Comparison of ENCODE assay signal across 8 mouse cellular contexts in genomic region chr5:34915801-34916200, GRCm38 (mm10). TPM values are rescaled to one million over a fixed set of nuclear protein-coding genes. Genes with fewer than 3 reads are reported as not detected.
DNase-seq lines count a peak whose midpoint lies in the region; ATAC-seq lines count a peak whose summit lies in the region.

No protein-coding gene starts in this region.

- H3K36me3 ChIP-seq in kidney, embryonic 15.5 days, result 0 out of 2 replicates have a peak, but pooled peaks cover 3% of the 10 kb centered on the region
- H3K36me3 ChIP-seq in intestine, embryonic 15.5 days, result no peaks in the 10 kb centered on the region
- peaks cover 2% of the 10 kb centered on the region for H3K36me3 ChIP-seq in midbrain, embryonic 12.5 days

- WGBS in kidney, embryonic 15.5 days, result 12% methylated on average over 1 of the region's 1 CpGs
- WGBS in intestine, embryonic 15.5 days, result 13% methylated on average over 1 of the region's 1 CpGs
- WGBS in midbrain, embryonic 12.5 days, result 11% methylated on average over 1 of the region's 1 CpGs

- H3K9ac ChIP-seq in kidney, embryonic 15.5 days, result no peak overlapping the region
- no peak overlapping the region for H3K9ac ChIP-seq in intestine, embryonic 15.5 days
- H3K9ac ChIP-seq in midbrain, embryonic 12.5 days (replicated peaks), result no peak overlapping the region

- no peaks in the 10 kb centered on the region for H3K27me3 ChIP-seq in kidney, embryonic 15.5 days
- no peaks in the 10 kb centered on the region for H3K27me3 ChIP-seq in intestine, embryonic 15.5 days (replicated peaks)
- H3K27me3 ChIP-seq in midbrain, embryonic 12.5 days, result no peaks in the 10 kb centered on the region

- peak; percentile 43 for DNase-seq in kidney, adult 11 months
- DNase-seq in gastrocnemius, postnatal 14 days, result peak; percentile 78
- peak; percentile 68 to 75 for DNase-seq in left cerebral cortex, postnatal 36 days (ENCODE audit: low spot score in 2 of 2)
- peak; percentile 65 to 73 for DNase-seq in spleen, postnatal 14 days (ENCODE audit: low spot score in 2 of 2)

- intact Hi-C loops in gastrocnemius, postnatal 14 days (cut with DNase I; ENCODE audit: low total_unique reads), result loop anchor here (5.0 kb wide), 3 partner anchors 62 to 126 kb away; partner anchors contain the start of gene Hgfac
- intact Hi-C loops in left cerebral cortex, postnatal 36 days (cut with DNase I), result loop anchor here (1.0 to 5.0 kb wide), 2 partner anchors 112 to 128 kb away; no protein-coding TSS in a partner anchor

- H3K4me2 ChIP-seq in kidney, embryonic 15.5 days, result no peak overlapping the region
- no peak overlapping the region for H3K4me2 ChIP-seq in intestine, embryonic 15.5 days (replicated peaks)
- no peak overlapping the region for H3K4me2 ChIP-seq in midbrain, embryonic 12.5 days (replicated peaks)

- no peaks in the 10 kb centered on the region for H3K9me3 ChIP-seq in kidney, embryonic 15.5 days (replicated peaks)
- H3K9me3 ChIP-seq in intestine, embryonic 15.5 days, result no peaks in the 10 kb centered on the region
- no peaks in the 10 kb centered on the region for H3K9me3 ChIP-seq in midbrain, embryonic 12.5 days

- no peaks in the 10 kb centered on the region for H3K4me1 ChIP-seq in kidney, embryonic 15.5 days
- no peaks in the 10 kb centered on the region for H3K4me1 ChIP-seq in intestine, embryonic 15.5 days (replicated peaks)
- H3K4me1 ChIP-seq in midbrain, embryonic 12.5 days, result peaks cover 13% of the 10 kb centered on the region

- H3K4me3 ChIP-seq in kidney, embryonic 15.5 days (replicated peaks), result no peak overlapping the region
- no peak overlapping the region for H3K4me3 ChIP-seq in intestine, embryonic 15.5 days (replicated peaks)
- H3K4me3 ChIP-seq in midbrain, embryonic 12.5 days, result no peak overlapping the region

- H3K27ac ChIP-seq in kidney, embryonic 15.5 days, result no peak overlapping the region
- no peak overlapping the region for H3K27ac ChIP-seq in intestine, embryonic 15.5 days
- H3K27ac ChIP-seq in midbrain, embryonic 12.5 days (replicated peaks), result no peak overlapping the region

- ATAC-seq in kidney, embryonic 15.5 days (replicated peaks; ENCODE audit: low FRiP score), result no peak
- peak; percentile 84 for ATAC-seq in common myeloid progenitor, adult 5-6 weeks (replicated peaks; ENCODE audit: low read depth, poor library complexity, severe bottlenecking)
- peak; percentile 77 for ATAC-seq in intestine, embryonic 15.5 days
- 0 out of 2 replicates have a peak, but pooled peaks have one; percentile 69 for ATAC-seq in midbrain, embryonic 12.5 days (ENCODE audit: low FRiP score, low read depth)

RNA-seq across cellular contexts. Expression of gene Msantd1, which starts 8.0 kb away (rescaled TPM):
- polyA plus RNA-seq in kidney, embryonic 15.5 days (2015; fragmentation: Nextera tagmentation; extraction: Ambion mirVana), result 0.42 and 0.68 TPM in 2 replicates
- 1.0 and 2.7 TPM in 2 replicates for total RNA-seq in common myeloid progenitor, adult 5-6 weeks (2017)
- total RNA-seq in gastrocnemius, postnatal 14 days (2021), result under 1 TPM; 0.10 to 0.29 TPM
- 0.55 and 0.64 TPM in 2 replicates for polyA plus RNA-seq in intestine, embryonic 15.5 days (2015; fragmentation: Nextera tagmentation; extraction: Ambion mirVana)
- total RNA-seq in left cerebral cortex, postnatal 36 days (2021), result 1 to 10 TPM; 5.4 to 8.2 TPM
- polyA plus RNA-seq in midbrain, embryonic 12.5 days (2016; fragmentation: Nextera tagmentation; extraction: Ambion mirVana), result 1.7 and 2.7 TPM in 2 replicates

RNA-seq across cellular contexts. Expression of gene Rgs12, which starts 33.4 kb away (rescaled TPM):
- 30.2 and 35.2 TPM in 2 replicates for polyA plus RNA-seq in kidney, embryonic 15.5 days (2015; fragmentation: Nextera tagmentation; extraction: Ambion mirVana)
- total RNA-seq in common myeloid progenitor, adult 5-6 weeks (2017), result 20.7 and 24.2 TPM in 2 replicates
- total RNA-seq in gastrocnemius, postnatal 14 days (2021), result 1 to 10 TPM; 7.1 to 8.6 TPM
- 16.6 and 17.3 TPM in 2 replicates for polyA plus RNA-seq in intestine, embryonic 15.5 days (2015; fragmentation: Nextera tagmentation; extraction: Ambion mirVana)
- total RNA-seq in left cerebral cortex, postnatal 36 days (2021), result 10 to 100 TPM; 51.1 to 55.7 TPM
- 81.7 and 84.6 TPM in 2 replicates for polyA plus RNA-seq in midbrain, embryonic 12.5 days (2016; fragmentation: Nextera tagmentation; extraction: Ambion mirVana)
